Mouse (Mus musculus): ENCODE measurements around the gene Slc50a1. TPM values are rescaled to one million over a fixed set of nuclear protein-coding genes. Genes with fewer than 3 reads are reported as not detected.
A peak's percentile ranks its signal among the peaks of the same experiment; 100 is the strongest.

Gene Slc50a1
- polyA plus RNA-seq, 1 experiment from 2014 or later = 70.5 TPM

- no peak overlapping the region for H3K4me3 ChIP-seq (ENCODE audit: low read depth, low read length)
- H3K27me3 ChIP-seq (replicated peaks; ENCODE audit: control insufficient read depth, insufficient read depth, low read length) = no peaks in the 10 kb centered on the region
- DNase-seq (ENCODE audit: low spot score) (peak; percentile 67), ATAC-seq (ENCODE audit: low read depth) (no peak)
- no peak overlapping the region for H3K4me2 ChIP-seq (ENCODE audit: low read depth, low read length)
- H3K9ac ChIP-seq (ENCODE audit: low read depth, low read length) = no peak overlapping the region
- peaks cover 8% of the 10 kb centered on the region; the same call in 1 of the 2 replicates for H3K4me1 ChIP-seq (ENCODE audit: control insufficient read depth, insufficient read depth, low read length)
- peaks cover 7% of the 10 kb centered on the region; the same call in 1 of the 2 replicates for H3K36me3 ChIP-seq (ENCODE audit: control insufficient read depth, insufficient read depth, low read length)
- H3K27ac ChIP-seq (replicated peaks; ENCODE audit: low read depth, low read length) = no peak overlapping the region; the same call in 1 of the 2 replicates
- 19% methylated on average over 7 of the region's 7 CpGs for WGBS
- no peaks in the 10 kb centered on the region for H3K9me3 ChIP-seq (ENCODE audit: control insufficient read depth, low read length)
Measured at GRCm38 (mm10) chr3:89250435-89251040, 19.8 kb downstream of the Slc50a1 start.

- 92% methylated on average over 4 of the region's 4 CpGs for WGBS
- no peaks in the 10 kb centered on the region for H3K27me3 ChIP-seq (replicated peaks; ENCODE audit: control insufficient read depth, insufficient read depth, low read length)
- H3K9me3 ChIP-seq (ENCODE audit: control insufficient read depth, low read length) = no peaks in the 10 kb centered on the region
- peak overlapping the region; percentile 69 for H3K4me3 ChIP-seq (ENCODE audit: low read depth, low read length)
- peak overlapping the region; percentile 65 for H3K4me2 ChIP-seq (ENCODE audit: low read depth, low read length)
- DNase-seq (ENCODE audit: low spot score) (no peak), ATAC-seq (ENCODE audit: low read depth) (no peak)
- H3K9ac ChIP-seq (ENCODE audit: low read depth, low read length) = peak overlapping the region; percentile 83
- peaks cover 7% of the 10 kb centered on the region; the same call in 1 of the 2 replicates for H3K36me3 ChIP-seq (ENCODE audit: control insufficient read depth, insufficient read depth, low read length)
- H3K4me1 ChIP-seq (ENCODE audit: control insufficient read depth, insufficient read depth, low read length) = peaks cover 15% of the 10 kb centered on the region; the same call in 1 of the 2 replicates
- no peak overlapping the region for H3K27ac ChIP-seq (replicated peaks; ENCODE audit: low read depth, low read length)
Measured at GRCm38 (mm10) chr3:89247466-89247865, 22.9 kb downstream of the Slc50a1 start.

- ATAC-seq (ENCODE audit: low read depth) (peak; percentile 72), DNase-seq (ENCODE audit: low spot score) (peak; percentile 96)
- H3K9me3 ChIP-seq (ENCODE audit: control insufficient read depth, low read length) = no peaks in the 10 kb centered on the region
- no peaks in the 10 kb centered on the region for H3K27me3 ChIP-seq (replicated peaks; ENCODE audit: control insufficient read depth, insufficient read depth, low read length)
- peak within 1 kb of the TSS; percentile 71 for H3K27ac ChIP-seq (replicated peaks; ENCODE audit: low read depth, low read length)
- peak within 1 kb of the TSS; percentile 65 for H3K4me2 ChIP-seq (ENCODE audit: low read depth, low read length)
- H3K9ac ChIP-seq (ENCODE audit: low read depth, low read length) = peak within 1 kb of the TSS; percentile 83
- H3K4me1 ChIP-seq (ENCODE audit: control insufficient read depth, insufficient read depth, low read length) = peaks cover 15% of the 10 kb centered on the region; the same call in 1 of the 2 replicates
- 1% methylated on average over 30 of the region's 42 CpGs for WGBS
- H3K4me3 ChIP-seq (ENCODE audit: low read depth, low read length) = peak within 1 kb of the TSS; percentile 69
- H3K36me3 ChIP-seq (ENCODE audit: control insufficient read depth, insufficient read depth, low read length) = peaks cover 13% of the 10 kb centered on the region; the same call in 1 of the 2 replicates
Measured at GRCm38 (mm10) chr3:89246261-89247100, 23.9 kb downstream of the Slc50a1 start, which contains the start of gene Trim46. Trim46 (minus strand) TSS chr3:89246309.

- H3K27ac ChIP-seq (replicated peaks; ENCODE audit: low read depth, low read length) = peak within 1 kb of the TSS; percentile 71
- 6% methylated on average over 20 of the region's 20 CpGs for WGBS
- peak; percentile 75 for DNase-seq (ENCODE audit: low spot score)
- peak within 1 kb of the TSS; percentile 69 for H3K4me3 ChIP-seq (ENCODE audit: low read depth, low read length)
- no peaks in the 10 kb centered on the region for H3K9me3 ChIP-seq (ENCODE audit: control insufficient read depth, low read length)
- H3K27me3 ChIP-seq (replicated peaks; ENCODE audit: control insufficient read depth, insufficient read depth, low read length) = no peaks in the 10 kb centered on the region
- H3K36me3 ChIP-seq (ENCODE audit: control insufficient read depth, insufficient read depth, low read length) = peaks cover 13% of the 10 kb centered on the region; the same call in 1 of the 2 replicates
- peaks cover 8% of the 10 kb centered on the region; the same call in 1 of the 2 replicates for H3K4me1 ChIP-seq (ENCODE audit: control insufficient read depth, insufficient read depth, low read length)
- ATAC-seq (ENCODE audit: low read depth) = peak; percentile 30
- H3K9ac ChIP-seq (ENCODE audit: low read depth, low read length) = peak within 1 kb of the TSS; percentile 83
- peak within 1 kb of the TSS; percentile 65 for H3K4me2 ChIP-seq (ENCODE audit: low read depth, low read length)
Measured at GRCm38 (mm10) chr3:89245688-89246171, 24.6 kb downstream of the Slc50a1 start, which contains the start of gene Krtcap2. Krtcap2 (plus strand) TSS chr3:89245966.

GRCm38 (mm10) chr3:89244982-89245687, 25.2 kb downstream of the Slc50a1 start:
- WGBS = under 1% methylated on average over 15 of the region's 26 CpGs
- H3K36me3 ChIP-seq (ENCODE audit: control insufficient read depth, insufficient read depth, low read length) = peaks cover 13% of the 10 kb centered on the region; the same call in 1 of the 2 replicates
- DNase-seq (ENCODE audit: low spot score) = peak; percentile 77
- no peaks in the 10 kb centered on the region for H3K27me3 ChIP-seq (replicated peaks; ENCODE audit: control insufficient read depth, insufficient read depth, low read length)
- peak; percentile 34 for ATAC-seq (ENCODE audit: low read depth)
- peak overlapping the region; percentile 65 for H3K4me2 ChIP-seq (ENCODE audit: low read depth, low read length)
- peaks cover 6% of the 10 kb centered on the region; the same call in 1 of the 2 replicates for H3K4me1 ChIP-seq (ENCODE audit: control insufficient read depth, insufficient read depth, low read length)
- H3K27ac ChIP-seq (replicated peaks; ENCODE audit: low read depth, low read length) = peak overlapping the region; percentile 44; the same call in 1 of the 2 replicates
- H3K9ac ChIP-seq (ENCODE audit: low read depth, low read length) = peak overlapping the region; percentile 53
- no peaks in the 10 kb centered on the region for H3K9me3 ChIP-seq (ENCODE audit: control insufficient read depth, low read length)
- peak overlapping the region; percentile 69 for H3K4me3 ChIP-seq (ENCODE audit: low read depth, low read length)

GRCm38 (mm10) chr3:89244158-89244981, 26.0 kb downstream of the Slc50a1 start:
- ATAC-seq (ENCODE audit: low read depth) (peak; percentile 27), DNase-seq (ENCODE audit: low spot score) (no peak)
- H3K4me3 ChIP-seq (ENCODE audit: low read depth, low read length) = peak overlapping the region; percentile 69
- H3K27ac ChIP-seq (replicated peaks; ENCODE audit: low read depth, low read length) = peak overlapping the region; percentile 44; the same call in 1 of the 2 replicates
- peaks cover 11% of the 10 kb centered on the region; the same call in 1 of the 2 replicates for H3K36me3 ChIP-seq (ENCODE audit: control insufficient read depth, insufficient read depth, low read length)
- H3K4me1 ChIP-seq (ENCODE audit: control insufficient read depth, insufficient read depth, low read length) = peaks cover 6% of the 10 kb centered on the region; the same call in 1 of the 2 replicates
- WGBS = 14% methylated on average over 24 of the region's 25 CpGs
- H3K9me3 ChIP-seq (ENCODE audit: control insufficient read depth, low read length) = no peaks in the 10 kb centered on the region
- H3K27me3 ChIP-seq (replicated peaks; ENCODE audit: control insufficient read depth, insufficient read depth, low read length) = no peaks in the 10 kb centered on the region
- H3K4me2 ChIP-seq (ENCODE audit: low read depth, low read length) = peak overlapping the region; percentile 65
- peak overlapping the region; percentile 53 for H3K9ac ChIP-seq (ENCODE audit: low read depth, low read length)

- peak; percentile 47; the same call in 1 of the 2 replicates for ATAC-seq (ENCODE audit: low read depth)
- WGBS = 13% methylated on average over 13 of the region's 14 CpGs
- H3K27ac ChIP-seq (replicated peaks; ENCODE audit: low read depth, low read length) = no peak overlapping the region
Measured at GRCm38 (mm10) chr3:89243609-89244008, 26.8 kb downstream of the Slc50a1 start.

More at GRCm38 (mm10) chr3:89243609-89244008, 26.8 kb downstream of the Slc50a1 start:
- H3K9me3 ChIP-seq (ENCODE audit: control insufficient read depth, low read length) = no peaks in the 10 kb centered on the region
- H3K27me3 ChIP-seq (replicated peaks; ENCODE audit: control insufficient read depth, insufficient read depth, low read length) = no peaks in the 10 kb centered on the region
- peaks cover 6% of the 10 kb centered on the region; the same call in 1 of the 2 replicates for H3K4me1 ChIP-seq (ENCODE audit: control insufficient read depth, insufficient read depth, low read length)
- peak overlapping the region; percentile 69 for H3K4me3 ChIP-seq (ENCODE audit: low read depth, low read length)
- H3K9ac ChIP-seq (ENCODE audit: low read depth, low read length) = peak overlapping the region; percentile 40; the same call in 1 of the 2 replicates
- H3K4me2 ChIP-seq (ENCODE audit: low read depth, low read length) = peak overlapping the region; percentile 65
- H3K36me3 ChIP-seq (ENCODE audit: control insufficient read depth, insufficient read depth, low read length) = peaks cover 15% of the 10 kb centered on the region; the same call in 1 of the 2 replicates
- DNase-seq (ENCODE audit: low spot score) = peak; percentile 79

Measured in embryonic facial prominence, embryonic 14.5 days (tissue).